Mouse (Mus musculus): ENCODE results near the gene BC035044. TPM values are rescaled to one million over a fixed set of nuclear protein-coding genes. Genes with fewer than 3 reads are reported as not detected.
"Not testable (repeated sequence)": the region's sequence is repeated elsewhere in the genome, so short reads cannot be mapped to it uniquely, and the experiment has no call there.

The BC035044 gene
- 0.17 and 0.43 TPM in 2 replicates for polyA plus RNA-seq (2016; fragmentation: Nextera tagmentation; extraction: Ambion mirVana)

DNA sequence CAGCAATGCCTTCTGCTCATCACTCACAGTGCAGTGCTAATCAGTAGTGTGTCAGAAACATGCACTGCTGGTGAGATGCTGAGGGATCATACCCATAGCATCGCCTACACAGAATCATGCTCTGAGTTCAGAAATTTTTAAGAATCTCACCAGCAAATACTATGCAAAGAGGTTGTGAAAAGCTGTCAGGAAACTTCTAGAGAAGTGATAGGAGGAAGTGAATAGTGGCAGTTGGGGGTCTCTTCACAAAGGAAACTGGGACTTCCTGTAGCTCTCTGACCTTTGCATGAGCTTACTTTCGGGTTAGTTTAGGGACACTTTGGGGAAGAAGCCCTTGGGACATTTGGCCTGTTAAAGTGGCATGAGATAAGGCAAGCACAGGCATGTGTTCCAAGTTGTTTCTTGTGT lies at the start of gene BC035044:
Gene BC035044, minus strand, starts transcription at position 179 of the 408 bp plus-strand sequence.
- no peak within 1 kb of the TSS for H3K9ac ChIP-seq
- no peaks in the 10 kb centered on the region for H3K9me3 ChIP-seq
- WGBS: 78% methylated on average over 2 of the region's 2 CpGs
- H3K4me2 ChIP-seq: no peak within 1 kb of the TSS
- H3K4me1 ChIP-seq: no peaks in the 10 kb centered on the region
- no peaks in the 10 kb centered on the region for H3K36me3 ChIP-seq (replicated peaks)
- H3K4me3 ChIP-seq (replicated peaks): no peak within 1 kb of the TSS
- no peak within 1 kb of the TSS for H3K27ac ChIP-seq
- no peaks in the 10 kb centered on the region for H3K27me3 ChIP-seq
- ATAC-seq (ENCODE audit: low FRiP score): no peak

DNA sequence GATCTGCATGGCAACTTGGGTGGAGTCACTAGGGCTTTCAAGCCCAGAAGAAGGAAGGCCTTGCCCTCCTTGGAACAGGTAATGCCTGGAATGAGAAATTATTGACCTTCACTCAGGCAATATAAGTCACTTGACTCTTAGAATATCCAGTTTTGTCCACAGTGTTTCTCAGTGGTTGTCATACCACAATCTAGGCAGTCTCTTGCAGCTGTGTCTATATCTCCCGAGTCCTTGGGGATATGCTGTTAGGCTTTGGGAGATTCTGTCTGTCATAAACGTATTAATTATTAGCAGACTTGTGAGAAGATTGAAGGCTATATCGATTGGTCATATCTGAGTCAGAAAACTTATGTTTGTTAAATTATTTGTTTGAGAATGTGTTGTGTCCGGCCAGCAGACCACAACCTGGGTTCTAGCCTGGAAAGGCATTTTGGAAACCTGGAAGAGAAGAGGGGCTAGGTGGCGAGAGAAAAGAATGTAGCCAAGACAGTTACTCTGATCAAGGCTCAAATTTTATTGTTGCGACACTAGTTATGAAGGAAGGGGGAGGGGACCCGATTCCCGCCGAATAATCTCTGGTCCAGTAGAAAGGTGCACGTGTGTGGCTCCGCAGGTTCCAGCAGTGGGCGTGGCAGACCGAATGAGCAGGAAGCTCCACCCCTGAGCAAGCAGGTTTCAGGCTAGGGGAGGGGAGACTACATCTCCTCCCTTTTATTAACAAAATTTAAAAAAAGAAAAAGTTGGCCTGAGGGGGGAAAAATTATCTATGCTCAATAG lies 45.2 kb upstream of the BC035044 start:
- not testable (repeated sequence) for H3K4me3 ChIP-seq (replicated peaks); H3K4me2 ChIP-seq; H3K4me1 ChIP-seq; ATAC-seq (ENCODE audit: low FRiP score); H3K27me3 ChIP-seq; H3K9me3 ChIP-seq; H3K27ac ChIP-seq; H3K36me3 ChIP-seq (replicated peaks); H3K9ac ChIP-seq
- 92% methylated on average over 5 of the region's 13 CpGs for WGBS

DNA sequence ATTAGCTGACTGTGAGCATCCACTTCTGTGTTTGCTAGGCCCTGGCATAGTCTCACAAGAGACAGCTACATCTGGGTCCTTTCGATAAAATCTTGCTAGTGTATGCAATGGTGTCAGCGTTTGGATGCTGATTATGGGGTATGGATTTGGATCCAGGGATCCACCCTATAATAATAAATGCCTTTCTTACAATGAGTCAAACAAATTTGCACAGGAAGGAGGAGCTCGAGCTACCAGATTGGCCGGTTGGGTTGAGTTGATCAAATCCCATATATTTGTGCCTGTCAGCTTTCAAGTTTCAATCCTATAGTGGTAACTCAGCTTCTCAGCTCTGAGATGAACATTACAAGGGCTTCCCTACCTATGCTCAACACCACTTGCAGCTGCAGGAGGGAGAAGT lies 43.2 kb upstream of the BC035044 start, which contains the start of gene Clec2g:
Gene Clec2g, plus strand, starts transcription at position 301 of the 400 bp plus-strand sequence.
- not testable (repeated sequence) for ATAC-seq (ENCODE audit: low FRiP score)
- over 99% methylated on average over 4 of the region's 4 CpGs for WGBS

DNA sequence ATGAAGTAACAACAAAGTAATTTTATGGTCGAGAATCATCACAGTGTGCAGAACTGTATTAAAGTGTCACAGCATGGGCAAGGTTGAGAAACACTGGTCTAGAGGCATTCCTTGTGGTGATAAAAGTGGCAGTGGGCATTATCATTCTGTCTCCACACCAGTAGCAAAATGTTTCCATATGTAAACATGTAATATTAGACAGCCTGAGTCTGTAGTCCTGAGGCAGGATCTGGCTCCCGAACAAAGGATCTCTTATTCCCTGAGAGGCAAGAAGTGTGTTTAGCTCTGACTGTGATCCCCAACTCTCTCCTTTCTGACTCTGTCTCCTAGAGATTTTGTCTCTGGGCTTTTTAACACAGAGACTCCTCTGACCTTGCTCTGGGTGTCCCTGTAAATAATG lies 42.1 kb upstream of the BC035044 start:
- no peak overlapping the region for H3K27ac ChIP-seq
- no peaks in the 10 kb centered on the region for H3K27me3 ChIP-seq
- H3K4me1 ChIP-seq: no peaks in the 10 kb centered on the region
- no peak for ATAC-seq (ENCODE audit: low FRiP score)
- H3K4me3 ChIP-seq (replicated peaks): no peak overlapping the region
- H3K36me3 ChIP-seq (replicated peaks): no peaks in the 10 kb centered on the region
- H3K4me2 ChIP-seq: no peak overlapping the region
- H3K9me3 ChIP-seq: no peaks in the 10 kb centered on the region
- 85% methylated on average over 2 of the region's 2 CpGs for WGBS
- H3K9ac ChIP-seq: no peak overlapping the region

More for the DNA sequence above, 43.2 kb upstream of the BC035044 start, which contains the start of gene Clec2g:
- not testable (repeated sequence) for H3K4me1 ChIP-seq; H3K9ac ChIP-seq; H3K4me2 ChIP-seq; H3K4me3 ChIP-seq (replicated peaks); H3K9me3 ChIP-seq; H3K27ac ChIP-seq; H3K27me3 ChIP-seq; H3K36me3 ChIP-seq (replicated peaks)

DNA sequence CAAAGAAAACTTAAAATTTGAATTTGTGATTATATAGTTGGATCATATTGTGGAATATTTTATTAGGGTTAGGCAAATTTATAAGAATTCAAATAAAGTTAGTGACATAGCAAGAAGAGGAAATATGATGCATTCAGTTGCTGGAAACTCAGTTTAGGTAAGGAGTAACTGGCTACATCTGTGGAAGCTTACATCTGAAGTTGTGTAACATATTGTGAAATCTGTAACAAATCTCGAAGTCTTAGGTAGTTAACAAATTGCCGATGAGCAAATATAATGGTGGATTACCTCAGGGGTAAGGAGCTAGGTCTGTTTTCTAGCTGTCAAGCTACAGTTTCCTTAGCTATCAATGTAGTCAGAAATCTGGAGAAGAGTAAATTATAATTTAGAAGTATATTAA lies 26.4 kb upstream of the BC035044 start:
- H3K27ac ChIP-seq: no peak overlapping the region
- 89% methylated on average over 2 of the region's 2 CpGs for WGBS
- no peak overlapping the region for H3K9ac ChIP-seq
- no peak for ATAC-seq (ENCODE audit: low FRiP score)
- H3K4me3 ChIP-seq (replicated peaks): no peak overlapping the region
- no peak overlapping the region for H3K4me2 ChIP-seq
- no peaks in the 10 kb centered on the region for H3K4me1 ChIP-seq
- no peaks in the 10 kb centered on the region for H3K36me3 ChIP-seq (replicated peaks)
- H3K9me3 ChIP-seq: no peaks in the 10 kb centered on the region
- no peaks in the 10 kb centered on the region for H3K27me3 ChIP-seq

DNA sequence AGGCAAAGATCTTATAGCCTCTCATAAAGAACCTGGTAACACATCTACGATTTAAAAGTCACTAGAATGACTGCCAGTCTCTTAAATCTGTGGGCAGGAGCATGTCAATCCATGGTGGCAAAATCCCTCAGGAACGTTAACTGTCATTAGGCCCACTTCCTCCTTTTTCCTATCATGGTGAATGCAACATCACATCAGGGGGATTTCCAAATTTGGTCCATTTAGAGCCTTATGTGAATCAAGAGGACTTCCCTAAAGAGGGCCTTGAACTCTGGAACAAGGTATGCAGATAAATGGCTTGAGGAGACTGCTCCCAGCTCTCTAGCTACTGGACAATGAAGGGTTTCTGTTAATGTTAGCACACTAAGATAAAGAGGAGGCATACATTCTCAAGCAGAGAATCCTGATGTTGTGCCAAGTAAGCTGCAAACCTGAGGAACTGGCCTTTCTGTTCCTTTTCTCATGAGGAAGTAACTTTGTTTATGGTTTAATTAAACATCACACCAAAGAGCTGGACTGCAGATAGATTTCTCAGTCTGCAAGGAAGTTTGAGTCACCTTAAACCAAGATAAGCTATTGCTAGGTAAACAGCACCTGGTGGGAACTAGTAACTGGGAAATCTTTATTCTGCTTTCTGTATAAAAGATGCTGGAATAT lies 22.8 kb upstream of the BC035044 start:
- H3K4me3 ChIP-seq (replicated peaks): no peak overlapping the region
- no peaks in the 10 kb centered on the region for H3K36me3 ChIP-seq (replicated peaks)
- no peaks in the 10 kb centered on the region for H3K27me3 ChIP-seq
- no peak overlapping the region for H3K4me2 ChIP-seq
- no peak for ATAC-seq (ENCODE audit: low FRiP score)
- 86% methylated on average over 2 of the region's 2 CpGs for WGBS
- H3K4me1 ChIP-seq: no peaks in the 10 kb centered on the region
- H3K27ac ChIP-seq: no peak overlapping the region
- H3K9ac ChIP-seq: no peak overlapping the region
- H3K9me3 ChIP-seq: no peaks in the 10 kb centered on the region

DNA sequence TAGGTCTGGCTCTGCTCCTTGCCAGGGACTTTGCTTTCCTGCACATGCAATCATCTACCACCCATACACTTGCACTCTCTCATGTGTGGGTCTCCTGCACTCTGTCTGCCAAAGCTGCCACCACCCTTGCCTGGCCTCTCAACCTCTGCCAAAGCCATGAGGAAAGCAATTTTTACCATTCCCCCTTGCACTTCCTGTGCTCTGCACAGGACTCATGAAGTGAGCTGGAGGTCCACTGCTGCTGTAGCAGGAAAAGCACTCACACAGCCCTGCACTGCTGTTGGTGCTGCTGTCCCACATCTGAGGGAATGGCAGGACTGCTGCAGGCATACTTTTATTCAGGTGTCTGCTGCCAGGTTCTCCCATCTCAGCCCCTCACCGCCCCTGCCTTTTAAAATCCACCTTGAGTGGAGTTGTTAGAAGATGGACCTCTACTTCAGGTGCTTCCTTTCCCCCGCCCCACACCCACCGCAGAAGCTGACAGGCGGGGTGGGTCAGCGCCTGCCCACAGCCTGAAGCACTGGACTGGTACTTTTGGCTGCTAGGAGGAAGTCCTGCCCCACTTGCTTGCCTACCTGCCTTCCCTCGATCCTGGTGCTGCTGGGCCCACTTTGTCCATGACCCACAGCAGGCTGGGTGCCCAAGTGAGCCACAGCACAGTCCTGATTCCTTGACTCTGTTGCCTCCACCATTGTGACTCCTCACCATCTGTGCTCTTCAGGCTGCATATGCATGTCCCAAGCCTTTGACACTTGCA lies 10.0 kb upstream of the BC035044 start:
- not testable (repeated sequence) for ATAC-seq (ENCODE audit: low FRiP score); H3K27ac ChIP-seq; H3K4me1 ChIP-seq; H3K27me3 ChIP-seq; H3K4me2 ChIP-seq; H3K4me3 ChIP-seq (replicated peaks); H3K9me3 ChIP-seq; H3K9ac ChIP-seq; H3K36me3 ChIP-seq (replicated peaks)
- WGBS: 87% methylated on average over 6 of the region's 6 CpGs

DNA sequence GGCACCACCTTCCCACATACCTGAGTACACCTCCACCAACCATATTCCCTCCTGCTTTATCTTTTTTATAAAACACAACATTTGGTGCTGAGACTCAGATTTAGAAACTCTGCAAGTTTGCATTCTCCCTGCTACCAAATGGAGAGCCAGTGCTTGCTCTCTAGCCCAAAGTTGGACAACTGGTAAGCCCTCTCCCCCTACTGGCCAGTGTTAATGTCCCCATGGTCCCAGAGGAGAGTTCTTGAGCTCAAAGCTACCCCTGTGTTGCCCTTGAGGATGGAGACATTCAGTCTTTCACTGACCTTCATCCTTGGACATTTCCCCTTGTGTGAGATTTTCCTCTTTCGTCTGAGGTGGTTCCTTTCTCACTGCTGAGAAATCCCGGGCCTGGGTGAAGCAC lies 9.1 kb upstream of the BC035044 start:
- Histone ChIP-seq H3K4me2 (no peak overlapping the region), H3K27me3 (no peaks in the 10 kb centered on the region), H3K27ac (no peak overlapping the region), H3K9me3 (no peaks in the 10 kb centered on the region), H3K4me3 (replicated peaks) (no peak overlapping the region), H3K9ac (no peak overlapping the region), H3K4me1 (no peaks in the 10 kb centered on the region), H3K36me3 (replicated peaks) (no peaks in the 10 kb centered on the region)
- 90% methylated on average over 2 of the region's 2 CpGs for WGBS
- no peak for ATAC-seq (ENCODE audit: low FRiP score)

DNA sequence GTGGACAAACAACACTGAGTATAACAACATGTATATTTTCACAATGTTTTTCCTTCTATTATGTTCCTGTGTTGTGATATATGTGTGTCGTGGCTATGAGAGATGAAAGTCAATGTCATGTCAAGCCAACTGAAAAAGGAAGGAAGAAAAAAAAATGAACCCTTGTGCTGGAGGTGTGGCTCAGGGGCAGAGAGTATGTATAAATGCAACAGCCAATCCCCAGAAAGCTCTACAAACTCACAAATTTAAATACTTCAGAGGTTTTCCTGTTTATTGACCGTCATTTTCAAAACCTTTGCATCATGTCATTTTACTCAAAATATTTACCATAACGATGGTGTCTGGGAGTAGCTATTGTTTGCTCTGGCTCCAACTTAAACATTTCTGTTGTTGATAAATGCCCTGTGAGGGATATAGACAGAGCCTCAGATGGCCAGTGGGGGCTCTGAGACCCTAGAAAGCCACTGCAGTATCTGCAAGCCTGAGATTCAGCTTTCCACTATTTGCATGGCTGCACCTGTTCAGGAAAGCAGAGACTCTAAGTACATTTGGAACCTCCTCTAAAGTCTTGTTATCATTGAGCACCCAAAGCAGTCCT lies 4.6 kb upstream of the BC035044 start:
- Histone ChIP-seq H3K27ac (no peak overlapping the region), H3K27me3 (no peaks in the 10 kb centered on the region), H3K4me1 (no peaks in the 10 kb centered on the region), H3K4me2 (no peak overlapping the region), H3K9me3 (no peaks in the 10 kb centered on the region), H3K36me3 (replicated peaks) (no peaks in the 10 kb centered on the region), H3K4me3 (replicated peaks) (no peak overlapping the region), H3K9ac (no peak overlapping the region)
- ATAC-seq (ENCODE audit: low FRiP score): no peak
- 88% methylated on average over 3 of the region's 3 CpGs for WGBS

DNA sequence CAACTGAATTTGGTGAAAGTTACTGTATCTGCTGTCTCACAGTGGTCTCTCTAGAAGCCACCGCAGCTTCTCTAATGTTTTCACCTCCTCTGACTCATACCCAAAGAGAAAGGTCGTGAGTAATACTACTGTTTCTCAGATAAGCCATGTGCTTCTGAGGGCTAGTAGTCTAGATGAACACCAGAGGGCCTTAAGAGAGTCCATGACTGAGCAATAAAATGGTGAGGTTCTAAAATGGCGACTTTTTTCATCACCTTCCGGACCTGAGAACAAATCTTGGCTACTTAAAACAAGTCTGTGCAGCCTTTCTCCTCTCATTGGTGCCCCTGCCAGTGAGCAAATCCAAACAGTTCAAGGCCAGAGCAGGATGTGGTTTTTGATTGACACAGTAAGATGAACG lies 2.1 kb downstream of the BC035044 start:
- Histone ChIP-seq H3K36me3 (replicated peaks) (no peaks in the 10 kb centered on the region), H3K4me3 (replicated peaks) (no peak overlapping the region), H3K9ac (no peak overlapping the region), H3K9me3 (no peaks in the 10 kb centered on the region), H3K27ac (no peak overlapping the region), H3K4me2 (no peak overlapping the region), H3K27me3 (no peaks in the 10 kb centered on the region), H3K4me1 (no peaks in the 10 kb centered on the region)
- ATAC-seq (ENCODE audit: low FRiP score): no peak
- WGBS: 80% methylated on average over 5 of the region's 5 CpGs

DNA sequence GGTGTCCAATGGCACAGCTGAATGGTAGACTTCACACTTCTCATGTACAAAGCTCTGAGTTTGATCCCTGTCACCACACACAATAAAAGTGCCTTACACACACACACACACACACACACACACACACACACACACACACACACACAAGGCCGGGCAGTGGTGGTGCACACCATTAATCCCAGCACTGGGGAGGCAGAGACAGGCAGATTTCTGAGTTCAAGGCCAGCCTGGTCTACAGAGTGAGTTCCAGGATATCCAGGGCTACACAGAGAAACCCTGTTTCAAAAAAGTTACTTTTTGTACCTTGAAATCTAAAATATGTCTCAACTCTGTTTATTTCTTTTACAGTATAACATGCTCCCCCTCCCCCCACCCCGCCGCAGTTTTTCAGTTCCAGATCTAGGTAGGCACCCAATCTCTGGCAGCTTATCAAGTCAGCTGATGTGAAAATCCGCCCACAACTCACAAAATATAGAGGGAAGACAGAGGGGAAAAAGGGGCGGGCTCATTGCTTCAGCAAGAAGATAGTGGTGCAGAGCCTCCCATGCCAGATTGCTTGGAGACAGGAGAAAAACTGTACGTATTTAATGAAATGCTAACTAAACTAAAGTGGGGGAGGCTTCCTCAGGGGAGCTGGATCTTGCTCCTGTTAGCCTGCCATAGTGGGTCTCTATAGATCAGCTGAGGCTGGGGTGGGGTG lies 3.7 kb downstream of the BC035044 start, which contains the start of gene Clec2i:
Gene Clec2i, plus strand, starts transcription at position 498 of the 700 bp plus-strand sequence.
- ATAC-seq (ENCODE audit: low FRiP score); H3K4me1 ChIP-seq; H3K4me3 ChIP-seq (replicated peaks); H3K36me3 ChIP-seq (replicated peaks); H3K9ac ChIP-seq; H3K9me3 ChIP-seq; H3K4me2 ChIP-seq; H3K27me3 ChIP-seq; H3K27ac ChIP-seq: not testable (repeated sequence)
- WGBS: 84% methylated on average over 6 of the region's 6 CpGs

Data from forebrain, embryonic 12.5 days (tissue).